Mouse (Mus musculus) kidney, postnatal 36 days (tissue): ENCODE data around the gene Zfp628.

Experiments used
- DNase-seq, 2 experiments: peaks; one replicate each; pipeline ENCODE4 v3.0.0; 2021 to 2022; ENCODE audit warnings: mixed read lengths in 2 of 2

The Zfp628 gene

DNA sequence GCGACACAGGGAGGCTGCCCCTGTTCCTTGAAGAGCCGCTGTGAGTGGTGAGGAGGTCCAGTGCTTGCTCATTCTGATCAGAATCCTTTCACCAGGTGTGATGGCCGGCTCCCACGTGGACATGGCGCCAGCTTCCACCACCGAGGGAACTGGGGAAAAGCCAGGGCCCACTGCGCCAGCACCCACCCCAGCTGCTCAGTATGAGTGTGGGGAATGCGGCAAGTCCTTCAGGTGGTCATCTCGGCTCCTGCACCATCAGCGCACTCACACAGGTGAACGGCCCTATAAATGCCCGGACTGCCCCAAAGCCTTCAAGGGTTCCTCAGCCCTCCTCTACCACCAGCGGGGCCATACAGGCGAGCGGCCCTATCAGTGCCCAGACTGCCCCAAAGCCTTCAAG, 3.7 kb downstream of the Zfp628 start:
- no peak for DNase-seq

DNA sequence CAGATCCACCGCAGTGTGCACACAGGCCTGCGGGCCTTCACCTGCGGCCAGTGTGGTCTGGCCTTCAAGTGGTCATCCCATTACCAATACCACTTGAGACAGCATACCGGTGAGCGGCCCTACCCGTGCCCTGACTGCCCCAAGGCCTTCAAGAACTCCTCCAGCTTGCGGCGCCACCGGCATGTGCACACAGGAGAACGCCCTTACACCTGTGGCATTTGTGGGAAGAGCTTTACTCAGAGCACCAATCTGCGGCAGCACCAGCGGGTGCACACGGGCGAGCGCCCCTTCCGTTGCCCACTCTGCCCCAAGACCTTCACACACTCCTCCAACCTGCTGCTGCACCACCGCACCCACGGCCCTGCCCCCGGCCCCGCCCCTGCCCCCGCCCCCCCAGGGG, 4.1 kb downstream of the Zfp628 start:
- DNase-seq, result no peak

DNA sequence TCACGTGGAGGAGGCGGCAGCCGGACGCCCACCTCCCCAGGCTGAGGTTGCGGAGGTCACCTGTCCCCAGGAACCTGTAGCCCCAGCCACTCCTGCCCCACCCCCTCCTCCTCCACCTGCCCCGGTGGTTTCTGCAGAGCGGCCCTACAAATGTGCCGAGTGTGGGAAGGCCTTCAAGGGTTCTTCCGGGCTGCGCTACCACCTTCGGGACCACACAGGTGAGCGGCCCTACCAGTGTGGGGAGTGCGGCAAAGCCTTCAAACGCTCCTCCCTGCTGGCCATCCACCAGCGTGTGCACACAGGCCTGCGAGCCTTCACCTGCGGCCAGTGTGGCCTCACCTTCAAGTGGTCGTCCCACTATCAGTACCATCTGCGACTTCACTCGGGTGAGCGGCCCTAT, 5.0 kb downstream of the Zfp628 start:
- DNase-seq, result no peak

DNA sequence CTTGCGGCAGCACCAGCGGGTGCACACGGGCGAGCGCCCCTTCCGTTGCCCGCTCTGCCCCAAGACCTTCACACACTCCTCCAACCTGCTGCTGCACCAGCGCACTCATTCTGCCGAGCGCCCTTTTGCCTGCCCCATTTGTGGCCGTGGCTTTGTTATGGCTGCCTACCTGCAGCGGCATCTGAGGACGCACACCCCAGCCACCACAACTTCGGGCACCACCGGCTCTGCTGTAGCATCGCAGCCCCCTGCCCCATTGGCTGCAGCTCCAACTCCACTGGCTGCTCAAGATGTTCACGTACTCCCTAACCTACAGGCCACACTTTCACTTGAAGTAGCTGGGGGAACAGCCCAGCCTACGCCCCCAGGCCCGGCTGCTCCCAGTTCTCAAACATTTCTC, 5.5 kb downstream of the Zfp628 start:
- DNase-seq, result no peak

DNA sequence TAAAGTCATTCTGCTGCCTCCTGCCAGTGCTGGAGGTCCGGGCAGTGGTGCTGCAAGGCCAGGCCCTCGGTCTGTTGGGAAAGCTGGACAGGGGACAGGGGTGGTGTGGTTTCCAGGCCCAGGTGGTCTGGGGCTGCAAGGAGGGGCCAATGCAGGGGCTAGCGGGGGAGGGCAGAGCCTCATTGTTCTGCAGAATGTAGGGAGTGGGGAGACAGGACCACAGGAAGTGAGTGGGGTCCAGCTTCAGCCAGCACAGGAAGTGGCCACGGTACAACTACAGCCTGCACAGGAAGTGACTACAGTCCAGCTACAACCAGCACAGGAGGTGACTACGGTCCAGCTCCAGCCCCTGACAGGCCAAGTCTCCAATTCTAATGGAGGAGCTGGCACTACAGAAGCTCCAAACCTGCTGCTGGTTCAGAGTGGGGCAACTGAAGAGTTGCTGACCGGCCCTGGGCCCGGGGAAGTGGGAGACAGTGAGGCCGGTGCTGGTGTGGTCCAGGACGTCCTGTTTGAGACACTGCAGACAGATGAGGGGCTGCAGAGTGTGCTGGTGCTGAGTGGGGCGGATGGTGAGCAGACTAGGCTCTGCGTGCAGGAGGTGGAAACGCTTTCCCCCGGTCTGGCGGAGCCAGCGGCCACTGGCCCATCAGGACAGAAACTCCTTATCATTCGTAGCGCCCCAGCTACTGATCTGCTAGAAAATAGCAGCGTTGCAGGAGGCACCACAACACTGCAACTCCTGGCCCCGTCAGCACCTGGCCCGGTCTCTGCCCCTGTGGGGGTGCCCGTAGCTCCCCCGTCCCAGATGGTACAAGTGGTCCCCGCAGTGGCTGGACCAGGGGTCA, 6.2 kb downstream of the Zfp628 start:
- DNase-seq, result no peak

DNA sequence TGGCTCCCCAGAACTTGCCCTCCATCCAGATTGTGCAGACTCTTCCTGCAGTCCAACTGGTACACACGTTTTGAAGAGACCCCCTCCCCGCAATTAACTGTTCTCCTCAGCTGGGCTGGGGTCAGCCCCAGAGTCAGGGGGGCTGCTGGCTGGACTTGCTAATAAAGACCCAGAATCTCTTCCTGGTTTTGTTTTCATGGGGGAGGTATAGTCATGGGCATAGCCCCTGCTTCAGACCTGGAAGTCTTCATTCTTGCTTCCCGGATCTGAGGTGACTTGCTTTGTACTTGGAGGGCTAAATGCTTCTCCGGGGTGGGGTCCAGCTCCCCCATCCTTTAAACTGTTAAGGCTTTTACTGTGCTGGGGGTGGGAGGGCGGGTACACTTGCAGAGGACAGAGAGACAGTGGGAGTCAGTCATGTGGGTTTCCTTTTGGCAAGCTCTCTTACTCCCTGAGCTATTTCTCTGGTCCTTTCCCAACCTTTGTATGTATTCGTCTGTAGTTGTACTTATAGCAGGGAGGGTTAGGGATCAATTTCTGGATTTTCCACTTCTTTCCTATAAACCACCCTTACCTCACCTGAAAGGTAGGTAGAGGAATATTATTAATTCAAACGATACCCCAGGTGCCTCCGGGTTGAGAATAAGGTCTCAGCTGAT, 6.9 kb downstream of the Zfp628 start, which contains the start of gene Nat14:
Gene Nat14, plus strand, starts transcription at position 205 of the 659 bp plus-strand sequence.
- no peak for DNase-seq

DNA sequence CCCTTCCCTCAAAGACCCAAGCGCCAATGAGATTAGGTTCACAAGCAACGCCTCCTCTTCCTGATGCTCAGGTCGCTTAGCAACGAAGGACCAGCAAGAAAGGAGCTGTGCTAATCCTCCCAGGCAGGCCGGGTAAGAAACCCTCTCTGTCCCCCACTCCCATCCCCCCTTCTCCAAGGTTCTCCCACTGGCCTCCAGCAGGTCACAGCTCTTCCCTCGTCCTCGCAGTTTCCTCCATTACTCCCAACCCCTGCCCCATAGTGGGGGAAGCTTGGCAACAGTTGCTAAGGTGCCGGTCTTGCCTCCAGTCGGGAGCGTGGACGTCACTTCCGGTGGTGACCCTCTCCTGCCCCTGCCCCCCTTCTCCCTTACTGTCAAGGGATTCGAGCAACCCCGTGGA, 7.5 kb downstream of the Zfp628 start:
- DNase-seq, result peak; percentile 79 to 82

DNA sequence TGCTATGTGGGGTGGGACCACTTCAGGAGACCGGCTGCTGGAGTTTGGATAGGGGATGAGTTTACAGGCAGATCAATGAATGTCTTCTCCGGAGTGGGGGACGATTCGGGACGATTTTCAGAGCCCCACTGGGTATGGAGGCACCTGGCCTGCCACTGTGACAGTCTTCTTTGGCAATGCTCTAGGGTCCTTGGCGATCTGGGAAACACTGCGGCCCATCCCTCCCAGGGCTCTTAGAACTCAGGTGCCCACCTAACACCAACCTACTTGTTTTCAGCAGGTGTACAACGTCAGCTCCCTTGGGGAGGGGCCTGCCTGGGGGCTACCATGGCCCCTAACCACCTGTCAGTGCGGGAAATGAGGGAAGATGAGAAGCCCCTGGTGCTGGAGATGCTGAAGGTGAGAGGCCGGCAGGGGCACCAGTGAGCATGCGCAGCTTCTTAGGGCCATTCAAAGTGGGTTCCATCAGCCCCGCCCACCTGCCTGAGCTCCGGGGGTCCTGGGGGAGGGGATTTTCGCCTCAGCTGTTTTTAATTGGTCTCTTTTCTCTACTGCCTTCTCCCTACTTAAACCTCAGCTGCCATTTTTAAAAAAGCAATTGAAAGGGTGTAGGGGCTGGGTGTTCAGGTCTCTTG, 8.0 kb downstream of the Zfp628 start:
- peak in 1 of 2 experiments; percentile 60 for DNase-seq

DNA sequence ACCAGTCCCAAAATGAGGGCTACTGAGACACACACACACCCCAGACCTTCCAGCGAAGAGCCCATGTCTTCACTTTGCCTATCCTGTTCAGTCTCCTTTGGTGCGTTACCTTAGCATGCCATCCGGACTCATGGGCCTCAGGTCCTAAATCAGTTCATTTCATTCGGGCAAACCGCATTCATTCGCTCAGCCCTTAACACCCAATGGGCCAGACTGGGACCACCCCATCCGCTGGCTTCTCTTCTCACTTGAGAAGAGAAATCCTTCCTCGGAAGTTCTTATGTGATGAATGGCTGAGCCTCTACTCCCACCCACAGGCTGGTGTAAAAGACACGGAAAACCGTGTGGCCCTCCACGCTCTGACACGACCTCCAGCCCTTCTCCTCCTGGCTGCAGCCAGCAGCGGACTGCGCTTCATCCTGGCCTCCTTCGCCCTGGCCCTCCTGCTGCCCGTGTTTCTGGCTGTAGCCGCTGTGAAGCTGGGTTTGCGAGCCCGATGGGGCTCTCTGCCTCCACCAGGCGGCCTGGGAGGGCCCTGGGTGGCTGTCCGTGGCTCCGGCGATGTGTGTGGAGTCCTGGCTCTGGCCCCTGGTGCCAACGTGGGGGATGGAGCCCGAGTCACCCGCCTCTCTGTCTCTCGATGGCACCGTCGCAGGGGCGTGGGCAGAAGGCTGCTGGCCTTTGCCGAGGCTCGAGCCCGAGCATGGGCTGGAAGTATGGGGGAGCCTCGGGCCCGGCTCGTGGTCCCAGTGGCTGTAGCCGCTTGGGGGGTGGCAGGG, 8.8 kb downstream of the Zfp628 start:
- DNase-seq, result peak in 1 of 2 experiments; percentile 68

DNA sequence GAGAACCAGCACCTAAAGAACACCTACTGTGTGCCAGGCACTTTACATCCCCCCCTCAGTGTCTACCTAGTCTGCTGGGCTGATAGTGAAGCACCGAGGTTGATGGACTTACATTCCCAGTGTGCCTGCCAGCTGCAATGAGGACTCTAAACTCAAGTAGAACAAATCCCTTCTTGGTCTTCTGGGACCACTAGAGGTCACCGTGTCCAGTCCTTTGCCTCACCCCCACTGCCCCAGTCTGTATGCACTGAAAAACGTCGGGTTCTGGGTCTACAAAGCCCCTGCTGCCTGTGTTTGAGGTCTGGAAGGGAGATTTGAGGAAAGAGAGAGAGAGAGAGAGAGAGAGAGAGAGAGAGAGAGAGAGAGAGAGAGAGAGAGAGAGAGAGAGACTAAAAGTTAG, 9.5 kb downstream of the Zfp628 start:
- DNase-seq, result no peak

DNA sequence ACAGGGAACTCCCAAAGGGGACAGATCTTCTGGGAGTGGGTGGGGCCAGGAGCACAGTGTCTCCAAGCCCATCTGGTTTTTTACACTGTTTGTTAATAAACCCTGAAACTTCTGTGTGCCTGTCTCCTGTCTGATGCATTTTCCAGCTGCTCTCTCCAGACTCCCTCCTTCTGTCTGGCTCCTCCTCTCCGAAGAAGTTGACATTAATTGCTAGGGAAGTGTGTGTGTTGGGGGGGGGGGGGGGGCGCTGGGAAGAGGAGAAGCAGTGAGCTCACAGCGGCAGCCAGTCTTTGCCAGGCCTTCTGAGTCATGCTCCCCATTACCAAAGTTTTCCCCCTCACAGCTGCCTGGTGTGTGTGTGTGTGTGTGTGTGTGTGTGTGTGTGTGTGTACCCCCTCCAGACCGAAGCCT, 9.9 kb downstream of the Zfp628 start:
- no peak for DNase-seq

DNA sequence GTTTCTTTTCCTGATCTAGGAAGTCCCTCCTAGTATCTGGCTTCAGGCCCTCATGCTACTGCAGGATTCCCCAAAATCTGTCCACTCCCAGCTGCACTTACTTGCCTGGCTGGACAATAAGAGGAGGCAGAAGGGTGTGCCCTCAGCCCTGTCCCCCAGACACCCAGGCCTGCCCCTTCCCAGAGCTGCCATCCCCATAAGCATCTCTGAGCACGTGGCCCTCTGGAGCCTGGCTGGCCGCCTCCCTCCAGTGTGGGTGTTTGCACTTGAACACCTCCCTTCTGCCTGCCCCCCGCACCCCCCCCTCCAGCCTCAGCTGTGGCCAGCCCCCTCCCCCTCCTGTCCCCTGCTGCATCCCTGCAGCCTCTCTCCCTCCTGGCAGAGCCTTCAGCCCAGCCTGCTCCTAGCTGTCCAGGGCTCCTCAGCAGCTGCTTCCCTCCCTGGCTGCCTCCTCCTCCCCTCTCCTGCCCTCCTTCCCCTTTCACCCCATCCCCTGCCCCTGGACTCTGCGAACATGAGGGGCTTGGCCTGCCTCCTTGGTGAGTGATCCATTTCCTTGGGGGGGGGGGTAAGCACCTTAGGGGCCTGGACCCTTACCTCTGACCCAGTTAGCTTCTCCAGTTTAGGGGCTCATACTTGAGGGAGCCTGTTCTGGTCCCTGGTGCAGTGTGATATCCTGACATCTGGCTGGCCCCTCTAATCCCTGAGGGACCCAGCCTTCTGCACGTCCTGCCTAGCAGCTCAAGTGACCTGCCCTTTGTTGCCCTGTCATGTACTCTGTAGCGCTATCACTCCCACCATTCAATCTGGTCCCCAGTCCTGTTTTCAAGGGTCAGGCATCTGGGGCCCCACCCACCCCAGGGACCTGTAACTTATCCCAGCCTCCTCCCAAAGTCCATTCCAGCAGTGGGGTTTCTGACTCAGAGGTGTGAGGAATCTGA, 10.7 kb downstream of the Zfp628 start, which contains the start of gene Ssc5d:
Gene Ssc5d, plus strand, starts transcription at position 345 of the 941 bp plus-strand sequence.
- no peak for DNase-seq

DNA sequence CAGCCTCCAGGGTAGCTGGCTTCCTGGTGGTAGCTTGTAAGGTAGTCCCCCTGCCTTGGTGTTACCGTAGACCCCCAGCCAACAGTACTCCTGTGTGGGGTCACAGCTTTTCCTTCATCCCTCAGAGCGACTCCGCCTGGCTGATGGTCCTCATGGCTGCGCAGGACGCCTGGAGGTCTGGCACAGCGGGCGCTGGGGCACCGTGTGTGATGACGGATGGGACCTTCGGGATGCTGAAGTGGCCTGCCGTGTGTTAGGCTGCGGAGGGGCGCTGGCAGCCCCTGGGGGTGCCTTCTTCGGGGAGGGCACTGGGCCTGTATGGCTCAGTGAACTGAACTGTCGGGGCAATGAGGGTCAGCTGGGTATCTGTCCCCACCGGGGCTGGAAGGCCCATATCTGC, 11.8 kb downstream of the Zfp628 start:
- no peak for DNase-seq

DNA sequence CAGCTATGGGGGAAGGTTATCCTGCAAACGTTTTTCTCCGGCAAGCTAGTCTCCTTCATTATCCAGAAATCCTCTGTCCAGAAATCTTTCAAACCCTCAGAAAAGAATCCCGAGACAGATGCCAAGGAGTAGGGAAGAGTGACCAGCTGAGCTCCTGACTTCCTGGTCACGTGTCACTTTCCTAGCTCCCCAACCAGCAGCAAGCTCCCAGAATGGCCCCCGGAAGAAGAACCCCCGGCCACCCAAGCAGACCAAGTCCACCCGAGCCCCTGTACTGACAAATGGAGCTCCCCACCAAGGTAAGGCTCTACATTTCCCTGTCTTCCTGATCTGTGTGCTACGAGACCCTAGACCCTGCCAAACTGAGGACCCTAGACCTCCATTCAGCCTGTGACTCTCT, 12.7 kb downstream of the Zfp628 start:
- DNase-seq, result no peak

DNA sequence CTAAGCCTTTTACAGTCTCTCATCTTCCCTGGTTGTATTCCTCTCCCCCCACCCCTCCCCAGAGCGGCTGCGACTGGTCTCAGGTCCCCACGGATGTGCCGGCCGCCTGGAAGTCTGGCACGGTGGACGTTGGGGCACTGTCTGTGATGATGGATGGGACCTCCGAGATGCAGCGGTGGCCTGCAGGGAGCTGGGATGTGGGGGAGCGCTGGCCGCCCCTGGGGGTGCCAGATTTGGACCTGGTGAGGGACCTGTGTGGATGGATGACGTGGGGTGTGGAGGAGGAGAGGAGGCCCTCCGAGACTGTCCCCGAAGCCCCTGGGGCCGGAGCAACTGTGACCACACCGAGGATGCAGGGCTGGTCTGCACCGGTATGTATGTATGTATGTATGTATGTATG, 13.3 kb downstream of the Zfp628 start:
- no peak for DNase-seq

DNA sequence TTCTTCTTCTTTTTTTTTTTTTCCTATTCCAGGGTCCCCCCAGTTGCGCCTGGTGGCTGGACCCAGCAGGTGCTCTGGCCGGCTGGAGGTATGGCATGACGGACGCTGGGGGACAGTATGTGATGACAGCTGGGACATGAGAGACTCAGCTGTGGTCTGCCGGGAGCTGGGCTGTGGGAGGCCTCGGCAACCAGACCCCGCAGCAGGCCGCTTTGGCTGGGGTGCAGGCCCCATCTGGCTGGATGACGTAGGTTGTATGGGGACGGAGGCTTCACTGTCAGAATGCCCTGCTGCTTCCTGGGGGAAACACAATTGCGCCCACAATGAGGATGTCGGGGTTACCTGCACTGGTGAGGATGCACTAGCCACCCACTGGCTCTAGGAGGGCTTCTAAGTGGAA, 18.1 kb downstream of the Zfp628 start:
- DNase-seq, result no peak

DNA sequence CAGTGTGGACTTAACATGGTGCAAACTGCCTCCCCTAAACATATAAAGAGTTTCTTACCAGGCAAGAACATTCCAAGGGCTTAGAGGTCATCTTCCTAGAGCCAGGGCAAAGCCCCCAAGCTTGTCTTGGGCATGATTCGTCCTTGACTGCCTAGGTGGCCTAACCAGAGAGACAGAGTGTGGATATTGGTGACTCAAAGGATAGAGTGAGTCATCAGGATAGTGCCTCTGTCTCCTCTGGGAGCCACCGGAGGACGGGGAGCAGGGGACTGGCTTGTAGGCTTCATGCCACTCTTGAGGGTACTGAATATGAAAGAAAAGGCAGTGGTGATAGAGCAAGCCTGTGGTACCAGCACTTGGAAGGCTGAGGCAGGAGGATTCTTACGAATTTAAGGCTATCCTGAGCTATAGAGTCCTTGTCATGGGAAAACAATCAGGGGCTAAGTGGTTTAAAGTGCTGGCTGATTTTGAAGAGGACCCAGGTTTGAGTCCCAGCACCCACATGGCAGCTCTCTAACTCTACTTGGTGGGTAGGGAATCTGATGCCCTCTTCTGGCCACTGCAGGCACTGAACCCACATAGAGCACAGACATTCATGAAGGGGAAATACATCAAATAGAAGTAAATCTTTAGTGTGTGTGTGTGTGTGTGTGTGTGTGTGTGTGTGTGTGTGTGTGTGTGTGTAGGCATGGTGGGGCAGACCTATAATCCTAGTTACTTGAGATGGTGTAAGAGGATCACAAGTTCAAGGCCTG, 19.3 kb downstream of the Zfp628 start:
- DNase-seq, result no peak

DNA sequence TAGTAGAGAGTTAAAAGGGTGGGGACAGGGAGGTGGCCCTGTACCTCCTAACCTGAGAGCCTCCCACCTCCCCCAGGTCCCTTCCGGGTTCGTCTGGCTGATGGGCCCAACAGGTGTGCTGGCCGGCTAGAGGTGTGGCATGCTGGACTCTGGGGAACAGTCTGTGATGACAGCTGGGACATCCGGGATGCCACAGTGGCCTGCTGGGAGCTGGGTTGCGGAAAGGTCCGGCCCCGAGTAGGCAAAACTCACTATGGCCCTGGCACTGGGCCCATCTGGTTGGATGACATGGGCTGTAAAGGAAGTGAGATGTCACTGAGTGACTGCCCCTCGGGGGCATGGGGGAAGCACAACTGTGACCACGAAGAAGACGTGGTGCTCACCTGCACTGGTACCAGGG, 21.8 kb downstream of the Zfp628 start:
- DNase-seq, result no peak

DNA sequence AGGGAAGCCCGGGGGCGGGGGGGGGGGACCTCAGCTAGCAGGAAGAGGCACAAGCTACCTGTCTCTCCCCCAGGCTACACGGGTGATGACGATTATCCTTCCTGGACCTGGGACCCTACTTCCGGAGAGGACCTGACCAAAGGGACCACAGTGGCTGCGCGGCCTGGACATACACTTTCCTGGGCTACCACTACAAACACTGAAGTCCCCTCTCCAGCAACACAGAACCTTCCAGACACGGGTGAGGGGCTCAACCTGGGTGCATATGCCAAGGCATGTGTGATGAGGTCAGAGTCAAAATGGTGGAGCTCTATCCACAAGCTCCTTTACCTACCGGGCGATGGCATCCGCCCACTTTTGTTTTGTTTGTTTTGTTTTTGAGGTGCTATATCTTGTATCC, 22.4 kb downstream of the Zfp628 start:
- no peak for DNase-seq

DNA sequence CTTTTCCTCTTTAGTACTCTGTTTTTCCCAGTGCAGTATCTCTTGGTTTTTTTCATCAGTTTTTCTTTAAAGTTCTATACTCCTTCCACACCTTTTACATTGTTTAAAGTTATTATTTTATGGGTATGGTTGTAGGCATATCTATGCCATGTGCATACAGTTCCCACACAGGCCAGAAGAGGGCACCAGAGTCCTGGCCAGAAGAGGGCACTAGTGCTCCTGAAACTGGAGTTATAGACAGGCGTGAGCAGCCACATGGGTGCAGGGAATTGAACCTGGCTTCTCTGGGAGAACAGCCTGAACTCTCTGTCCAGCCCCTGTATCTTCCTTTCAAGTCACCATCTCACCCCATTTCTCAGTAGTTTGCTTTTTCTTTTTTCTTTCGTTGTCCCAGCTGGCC, 23.4 kb downstream of the Zfp628 start:
- peak; percentile 69 to 89 for DNase-seq

DNA sequence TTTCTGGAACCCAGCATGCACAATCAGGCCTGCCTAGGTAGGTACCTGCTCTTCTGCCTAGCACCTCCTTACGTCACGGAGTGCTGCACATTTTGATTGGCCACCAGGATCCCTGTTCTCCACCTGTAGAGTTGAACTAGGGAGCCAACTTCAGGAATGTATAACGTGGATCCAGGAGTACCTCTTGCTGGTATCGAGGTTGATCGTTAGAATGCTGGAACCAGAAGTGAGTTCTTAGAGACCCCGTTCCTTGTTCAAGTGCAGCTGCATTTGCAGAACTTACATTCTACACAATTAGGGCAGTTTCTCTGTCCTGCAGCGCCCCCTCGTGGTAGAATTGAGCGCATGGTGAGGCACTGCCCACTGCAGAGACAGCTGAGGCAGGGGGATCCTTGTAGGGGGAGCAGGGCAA, 25.1 kb downstream of the Zfp628 start:
- peak; percentile 88 to 92 for DNase-seq
